Mouse (Mus musculus): ENCODE measurements around the gene Ttll7.

DNA sequence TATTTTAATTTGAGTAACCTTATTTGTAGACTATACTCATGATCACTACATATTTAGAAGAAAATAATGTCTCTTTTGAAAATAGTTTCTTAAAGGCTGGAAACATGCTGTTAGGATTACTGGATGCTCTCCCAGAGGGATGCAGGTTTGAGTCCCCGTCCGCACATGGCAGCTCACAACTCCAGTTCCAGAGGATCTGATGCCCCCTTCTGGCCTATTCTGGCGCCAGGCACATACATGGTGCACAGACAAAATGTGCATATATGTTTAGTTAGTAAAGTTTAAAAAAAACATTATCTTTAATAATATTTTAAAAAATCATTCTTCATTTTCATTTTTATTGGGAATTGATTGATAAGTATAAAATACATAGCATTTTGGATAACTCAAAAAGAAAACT is 47.9 kb downstream of the Ttll7 start:
- peak; percentile 32 for TF ChIP-seq CTCF (conservative IDR thresholded peaks at IDR 0.05; ENCODE audit: low read length)
- no peak for TF ChIP-seq POU5F1 (IDR thresholded peaks at IDR 0.05; ENCODE audit: borderline replicate concordance, low read length)
- no peak for TF ChIP-seq NANOG (IDR thresholded peaks at IDR 0.05; ENCODE audit: borderline replicate concordance, low read length)
